Mouse (Mus musculus) G1E (cell line): ENCODE measurements around the gene Zfyve27. TPM values are rescaled to one million over a fixed set of nuclear protein-coding genes. Genes with fewer than 3 reads are reported as not detected.

ENCODE experiments used
- ATAC-seq: 2 replicates; pipeline ENCODE4 v1.8.0; 2016; ENCODE audit warnings: mild to moderate bottlenecking; ENCODE audit not compliant: insufficient number of reproducible peaks, poor library complexity, low FRiP score, severe bottlenecking; ENCODE audit errors: extremely low read depth
- DNase-seq: peaks from one replicate; pipeline ENCODE4 v3.0.0; 2012; ENCODE audit warnings: low spot score
- H3K27me3 ChIP-seq: 2 replicates; pipeline ENCODE4 v1.6.1; 2012; ENCODE audit warnings: mild to moderate bottlenecking, low read length, inconsistent platforms; ENCODE audit not compliant: insufficient read depth
- H3K36me3 ChIP-seq: replicated peaks from 2 replicates; pipeline ENCODE3; 2012; ENCODE audit warnings: mild to moderate bottlenecking, inconsistent platforms
- H3K4me1 ChIP-seq: 2 replicates; pipeline ENCODE4 v1.6.1; 2012; ENCODE audit warnings: low read depth, low read length, inconsistent platforms, mixed read lengths; ENCODE audit not compliant: insufficient read depth
- H3K4me3 ChIP-seq: 2 replicates; pipeline ENCODE4 v1.5.1; 2012; ENCODE audit warnings: low read depth, mild to moderate bottlenecking, inconsistent platforms, low read length, moderate library complexity, mixed read lengths
- H3K9me3 ChIP-seq: replicated peaks from 2 replicates; pipeline ENCODE4 v1.6.1; 2012; ENCODE audit warnings: inconsistent platforms
- CTCF ChIP-seq: IDR thresholded peaks from 2 replicates; pipeline ENCODE4 v1.5.1; 2012; ENCODE audit warnings: low read depth, low read length, inconsistent platforms, mixed read lengths
- GATA1 ChIP-seq: IDR thresholded peaks from 2 replicates; pipeline ENCODE4 v1.6.1; 2012; ENCODE audit warnings: borderline replicate concordance, low read length, inconsistent platforms, mixed read lengths
- GATA2 ChIP-seq: IDR thresholded peaks from 2 replicates; pipeline ENCODE4 v1.6.1; 2012; ENCODE audit warnings: low read depth, low read length, inconsistent platforms, borderline replicate concordance
- POLR2AphosphoS5 ChIP-seq: IDR thresholded peaks from 2 replicates; pipeline ENCODE4 v1.6.1; 2012; ENCODE audit warnings: low read depth, low read length, inconsistent platforms; ENCODE audit not compliant: insufficient replicate concordance
- TAL1 ChIP-seq: conservative IDR thresholded peaks from 2 replicates; pipeline ENCODE4 v1.6.1; 2012; ENCODE audit warnings: low read depth, low read length, inconsistent platforms, mixed read lengths
- polyA plus RNA-seq: library from polyadenylated mRNA; stranded (reverse); fragments of >175 nt; gene quantifications from 2 replicates; pipeline ENCODE4 v1.2.3, GENCODE M21; 2012
- total RNA-seq, 2 experiments: library from RNA; stranded (forward) in 1 of 2; stranded (reverse) in 1 of 2; fragments of 200-1000 nt in 1 of 2; fragments of >200 nt in 1 of 2; fragmentation: Nextera tagmentation in 1 of 2; gene quantifications; 2 replicates each; pipeline ENCODE4 v1.2.3; 2014 to 2017

Gene Zfyve27
- total and polyA plus RNA-seq, 3 experiments = 12.9 to 17.6 (median 16.9) TPM

GRCm38 (mm10) chr19:42145210-42145609 lies 18.5 kb upstream of the Zfyve27 start:
- TF ChIP-seq GATA1 = no peak
- TF ChIP-seq CTCF = no peak
- no peak for TF ChIP-seq GATA2
- TF ChIP-seq TAL1 = no peak
- no peak for TF ChIP-seq POLR2AphosphoS5
- Histone ChIP-seq H3K9me3 (peaks cover 14% of the 10 kb centered on the region), H3K4me1 (peaks cover 2% of the 10 kb centered on the region; the same call in 1 of the 2 replicates), H3K36me3 (no peaks in the 10 kb centered on the region), H3K27me3 (peaks cover 34% of the 10 kb centered on the region), H3K4me3 (no peak overlapping the region)
- ATAC-seq (no peak), DNase-seq (no peak)

GRCm38 (mm10) chr19:42145731-42146130 lies 18.0 kb upstream of the Zfyve27 start:
- TF ChIP-seq TAL1 (no peak), GATA1 (no peak)
- Histone ChIP-seq H3K4me3 (no peak overlapping the region), H3K27me3 (peaks cover 38% of the 10 kb centered on the region), H3K36me3 (no peaks in the 10 kb centered on the region), H3K9me3 (peaks cover 14% of the 10 kb centered on the region), H3K4me1 (peaks cover 2% of the 10 kb centered on the region; the same call in 1 of the 2 replicates)
- DNase-seq (no peak), ATAC-seq (no peak)

- no peak overlapping the region for H3K4me3 ChIP-seq
- no peak for TF ChIP-seq GATA2
- TF ChIP-seq TAL1 = no peak
- TF ChIP-seq POLR2AphosphoS5 = no peak
- TF ChIP-seq CTCF = no peak
- no peak for TF ChIP-seq GATA1
- H3K36me3 ChIP-seq = no peaks in the 10 kb centered on the region
- H3K9me3 ChIP-seq = peaks cover 14% of the 10 kb centered on the region
- H3K4me1 ChIP-seq = peaks cover 2% of the 10 kb centered on the region; the same call in 1 of the 2 replicates
- peaks cover 45% of the 10 kb centered on the region for H3K27me3 ChIP-seq
- ATAC-seq (no peak), DNase-seq (no peak)
These were observed 17.3 kb upstream of the Zfyve27 start for GRCm38 (mm10) chr19:42146276-42147010.

- Histone ChIP-seq H3K9me3 (peaks cover 14% of the 10 kb centered on the region), H3K27me3 (peaks cover 45% of the 10 kb centered on the region), H3K36me3 (no peaks in the 10 kb centered on the region), H3K4me1 (peaks cover 4% of the 10 kb centered on the region), H3K4me3 (0 out of 2 replicates have a peak within 1 kb of the TSS, but pooled peaks have one; percentile 14)
- DNase-seq (no peak), ATAC-seq (no peak)
- TF ChIP-seq CTCF = no peak
These were observed 16.5 kb upstream of the Zfyve27 start, which contains the start of gene Marveld1 for GRCm38 (mm10) chr19:42147170-42147768. Gene Marveld1 (plus strand): TSS chr19:42147400.

GRCm38 (mm10) chr19:42147769-42148568 lies 15.8 kb upstream of the Zfyve27 start:
- DNase-seq (no peak), ATAC-seq (no peak)
- H3K4me1 ChIP-seq = peaks cover 4% of the 10 kb centered on the region

GRCm38 (mm10) chr19:42148569-42148860 lies 15.2 kb upstream of the Zfyve27 start:
- Histone ChIP-seq H3K27me3 (peaks cover 55% of the 10 kb centered on the region), H3K4me3 (no peak overlapping the region), H3K36me3 (no peaks in the 10 kb centered on the region), H3K4me1 (peaks cover 4% of the 10 kb centered on the region), H3K9me3 (peaks cover 14% of the 10 kb centered on the region)
- no peak for DNase-seq
- no peak for ATAC-seq
- TF ChIP-seq CTCF (no peak), GATA1 (no peak), GATA2 (no peak), TAL1 (no peak), POLR2AphosphoS5 (no peak)

More at GRCm38 (mm10) chr19:42147769-42148568, 15.8 kb upstream of the Zfyve27 start:
- 0 out of 2 replicates have a peak overlapping the region, but pooled peaks have one; percentile 14 for H3K4me3 ChIP-seq
- no peaks in the 10 kb centered on the region for H3K36me3 ChIP-seq
- no peak for TF ChIP-seq GATA2
- no peak for TF ChIP-seq TAL1
- TF ChIP-seq POLR2AphosphoS5 = no peak
- no peak for TF ChIP-seq GATA1
- TF ChIP-seq CTCF = no peak
- peaks cover 49% of the 10 kb centered on the region for H3K27me3 ChIP-seq
- H3K9me3 ChIP-seq = peaks cover 14% of the 10 kb centered on the region
